Mouse (Mus musculus) stomach, postnatal 0 days (tissue): ENCODE measurements around the gene Prkcb.

ENCODE experiments used
- CTCF ChIP-seq: IDR thresholded peaks from 2 replicates; pipeline ENCODE4 v1.5.1; 2016; ENCODE audit warnings: antibody characterized with exemption, low read depth, mild to moderate bottlenecking, moderate library complexity
- EP300 ChIP-seq: optimal IDR thresholded peaks from 2 replicates; pipeline ENCODE3; 2016; ENCODE audit warnings: antibody characterized with exemption

- TF ChIP-seq EP300 = no peak
- no peak for TF ChIP-seq CTCF
Measured at GRCm38 (mm10) chr7:122279580-122279979, 9.0 kb upstream of the Prkcb start.
